Mouse (Mus musculus) gastrocnemius, adult 2 months (tissue): Measurements from ENCODE around the gene Ly6g6e. TPM values are rescaled to one million over a fixed set of nuclear protein-coding genes. Genes with fewer than 3 reads are reported as not detected.

ENCODE experiments used
- DNase-seq: peaks from one replicate; pipeline ENCODE4 v3.0.0; 2022
- H3K27ac ChIP-seq: fragments of 200-600 bp; 2 replicates; pipeline ENCODE4 v1.8.1; 2022; ENCODE audit warnings: mild to moderate bottlenecking
- H3K4me3 ChIP-seq: fragments of 200-600 bp; 2 replicates; pipeline ENCODE4 v1.8.1; 2022; ENCODE audit warnings: mild to moderate bottlenecking, moderate library complexity
- CTCF ChIP-seq: fragments of 200-600 bp; IDR thresholded peaks from 2 replicates; pipeline ENCODE4 v1.8.1; 2022; ENCODE audit warnings: antibody characterized with exemption, mild to moderate bottlenecking, moderate library complexity
- intact Hi-C: fragments of 180-260 bp; cut with DNase I; formaldehyde crosslinking; loops from one replicate; pipeline ENCODE4 v1.15.1; 2025
- total RNA-seq, 2 experiments: library from RNA; stranded (reverse); gene quantifications; 2 replicates each; pipeline ENCODE4 v1.2.3; 2021

Gene Ly6g6e
- total RNA-seq, 2 experiments from 2014 or later, result not detected

GRCm38 (mm10) chr17:35044904-35045806, 31.5 kb upstream of the Ly6g6e start:
- H3K27ac ChIP-seq, result no peak overlapping the region
- intact Hi-C loops, result no loop called here
- DNase-seq, result no peak
- H3K4me3 ChIP-seq, result no peak overlapping the region
- no peak for TF ChIP-seq CTCF

- no peak for DNase-seq
- Histone ChIP-seq H3K27ac (peak overlapping the region; percentile 66), H3K4me3 (peak overlapping the region; percentile 77)
- TF ChIP-seq CTCF, result no peak
- intact Hi-C loops, result no loop called here
These were observed 30.7 kb upstream of the Ly6g6e start for GRCm38 (mm10) chr17:35045807-35046680.

- TF ChIP-seq CTCF, result no peak
- peak within 1 kb of the TSS; percentile 91 for H3K27ac ChIP-seq
- intact Hi-C loops, result no loop called here
- peak within 1 kb of the TSS; percentile 77 for H3K4me3 ChIP-seq
- peak; percentile 97 for DNase-seq
These were observed 29.8 kb upstream of the Ly6g6e start, which contains the start of gene Msh5 for GRCm38 (mm10) chr17:35046681-35047455. Msh5 (minus strand) TSS chr17:35046745.

- intact Hi-C loops, result no loop called here
- Histone ChIP-seq H3K4me3 (peak overlapping the region; percentile 47), H3K27ac (peak overlapping the region; percentile 91)
- DNase-seq, result no peak
- no peak for TF ChIP-seq CTCF
These were observed 29.0 kb upstream of the Ly6g6e start for GRCm38 (mm10) chr17:35047688-35048087.

GRCm38 (mm10) chr17:35048149-35048931, 28.4 kb upstream of the Ly6g6e start:
- H3K4me3 ChIP-seq, result peak overlapping the region; percentile 47
- intact Hi-C loops, result no loop called here
- peak overlapping the region; percentile 91 for H3K27ac ChIP-seq
- no peak for TF ChIP-seq CTCF
- no peak for DNase-seq

- Histone ChIP-seq H3K27ac (peak overlapping the region; percentile 91), H3K4me3 (no peak overlapping the region)
- no peak for DNase-seq
- intact Hi-C loops, result no loop called here
- TF ChIP-seq CTCF, result no peak
These were observed 27.7 kb upstream of the Ly6g6e start for GRCm38 (mm10) chr17:35048932-35049440.

- intact Hi-C loops, result no loop called here
- peak within 1 kb of the TSS; percentile 82 for H3K4me3 ChIP-seq
- TF ChIP-seq CTCF, result peak; percentile 13; the same call in 1 of the 2 replicates
- DNase-seq, result peak; percentile 61
- H3K27ac ChIP-seq, result peak within 1 kb of the TSS; percentile 91
These were observed 27.1 kb upstream of the Ly6g6e start, which contains the start of gene Clic1 for GRCm38 (mm10) chr17:35049561-35050016. Clic1 (plus strand) TSS chr17:35049966.

- peak; percentile 82 for DNase-seq
- Histone ChIP-seq H3K27ac (peak overlapping the region; percentile 91), H3K4me3 (peak overlapping the region; percentile 82)
- no peak for TF ChIP-seq CTCF
- intact Hi-C loops, result no loop called here
These were observed 26.5 kb upstream of the Ly6g6e start for GRCm38 (mm10) chr17:35050126-35050750.

GRCm38 (mm10) chr17:35051156-35052086, 25.3 kb upstream of the Ly6g6e start:
- Histone ChIP-seq H3K4me3 (peak overlapping the region; percentile 82), H3K27ac (peak overlapping the region; percentile 91)
- intact Hi-C loops, result no loop called here
- DNase-seq, result peak; percentile 69
- no peak for TF ChIP-seq CTCF
